Mouse (Mus musculus) MEL (cell line): ENCODE results near the gene Dock1. TPM values are rescaled to one million over a fixed set of nuclear protein-coding genes. Genes with fewer than 3 reads are reported as not detected.

Experiments used
- DNase-seq: peaks from one replicate; pipeline ENCODE4 v3.0.0; 2011; ENCODE audit warnings: low read depth, low spot score
- H3K27ac ChIP-seq: 2 replicates; pipeline ENCODE4 v1.5.1; 2012; ENCODE audit warnings: low read depth, mild to moderate bottlenecking, control low read depth, low read length, moderate library complexity; ENCODE audit not compliant: control insufficient read depth
- H3K27me3 ChIP-seq, 2 experiments: fragments of 150-350 bp in 1 of 2; sonication (generic) in 1 of 2; 2 replicates each; pipeline ENCODE4 v1.6.1; 2012; ENCODE audit warnings: low read length in 2 of 2, mild to moderate bottlenecking in 2 of 2, improper control_type of control experiment in 1 of 2, moderate library complexity in 1 of 2; ENCODE audit not compliant: insufficient read depth in 2 of 2, control insufficient read depth in 1 of 2
- H3K36me3 ChIP-seq, 2 experiments: 2 replicates each; pipeline ENCODE4 v1.6.1; 2012 to 2014; ENCODE audit warnings: low read length in 2 of 2, improper control_type of control experiment in 1 of 2, inconsistent platforms in 1 of 2, mild to moderate bottlenecking in 1 of 2; ENCODE audit not compliant: insufficient read depth in 2 of 2, control insufficient read depth in 1 of 2
- H3K4me1 ChIP-seq, 2 experiments: fragments of 150-350 bp in 1 of 2; sonication (generic) in 1 of 2; 2 replicates each; pipeline ENCODE4 v1.6.1; 2012; ENCODE audit warnings: low read length in 2 of 2, improper control_type of control experiment in 1 of 2, mild to moderate bottlenecking in 1 of 2; ENCODE audit not compliant: insufficient read depth in 2 of 2, control insufficient read depth in 1 of 2
- H3K4me3 ChIP-seq, 2 experiments: fragments of 150-350 bp in 1 of 2; sonication (generic) in 1 of 2; 2 replicates each; pipeline ENCODE4 v1.5.1; 2012; ENCODE audit warnings: low read depth in 2 of 2, low read length in 2 of 2, mild to moderate bottlenecking in 2 of 2, moderate library complexity in 2 of 2, control low read depth in 1 of 2, improper control_type of control experiment in 1 of 2; ENCODE audit not compliant: control insufficient read depth in 1 of 2, insufficient read depth in 1 of 2
- H3K79me2 ChIP-seq: 2 replicates; pipeline ENCODE4 v1.6.1; 2012; ENCODE audit warnings: mild to moderate bottlenecking, low read length, moderate library complexity; ENCODE audit not compliant: control insufficient read depth, poor library complexity, insufficient read depth
- H3K9ac ChIP-seq: 2 replicates; pipeline ENCODE4 v1.6.1; 2012; ENCODE audit warnings: low read depth, mild to moderate bottlenecking, control low read depth, low read length, moderate library complexity; ENCODE audit not compliant: control insufficient read depth, poor library complexity, severe bottlenecking
- H3K9me3 ChIP-seq: fragments of 150-350 bp; sonication (generic); replicated peaks from 2 replicates; pipeline ENCODE4 v1.6.1; 2012; ENCODE audit warnings: mild to moderate bottlenecking, low read length, improper control_type of control experiment, moderate library complexity; ENCODE audit not compliant: insufficient read depth
- BHLHE40 ChIP-seq: IDR thresholded peaks from 2 replicates; pipeline ENCODE4 v1.6.1; 2012; ENCODE audit warnings: low read depth, mild to moderate bottlenecking, inconsistent platforms, low read length, improper control_type of control experiment, borderline replicate concordance
- CHD1 ChIP-seq: IDR thresholded peaks from 2 replicates; pipeline ENCODE4 v1.6.1; 2012; ENCODE audit warnings: low read depth, mild to moderate bottlenecking, inconsistent platforms, low read length, improper control_type of control experiment
- CHD2 ChIP-seq: IDR thresholded peaks from 2 replicates; pipeline ENCODE4 v1.6.1; 2011; ENCODE audit warnings: low read length, improper control_type of control experiment
- ELF1 ChIP-seq: IDR thresholded peaks from 2 replicates; pipeline ENCODE4 v1.6.1; 2014; ENCODE audit warnings: low read depth, mild to moderate bottlenecking, inconsistent platforms, low read length, improper control_type of control experiment, moderate library complexity
- GABPA ChIP-seq: IDR thresholded peaks from 2 replicates; pipeline ENCODE4 v1.6.1; 2012; ENCODE audit warnings: low read depth, mild to moderate bottlenecking, inconsistent platforms, low read length, improper control_type of control experiment, moderate library complexity
- GATA1 ChIP-seq: IDR thresholded peaks from 2 replicates; pipeline ENCODE4 v1.6.1; 2011; ENCODE audit warnings: low read depth, low read length, improper control_type of control experiment
- HCFC1 ChIP-seq: IDR thresholded peaks from 2 replicates; pipeline ENCODE4 v1.6.1; 2012; ENCODE audit warnings: low read depth, mild to moderate bottlenecking, inconsistent platforms, low read length, improper control_type of control experiment, moderate library complexity
- JUND ChIP-seq: IDR thresholded peaks from 2 replicates; pipeline ENCODE4 v1.6.1; 2011; ENCODE audit warnings: low read depth, mild to moderate bottlenecking, improper control_type of control experiment, low read length
- MAFK ChIP-seq: IDR thresholded peaks from 2 replicates; pipeline ENCODE4 v1.6.1; 2011; ENCODE audit warnings: low read depth, mild to moderate bottlenecking, low read length, improper control_type of control experiment, borderline replicate concordance
- MAX ChIP-seq: IDR thresholded peaks from 2 replicates; pipeline ENCODE4 v1.6.1; 2011; ENCODE audit warnings: low read length, improper control_type of control experiment
- MEF2A ChIP-seq: IDR thresholded peaks from 2 replicates; pipeline ENCODE4 v1.6.1; 2014; ENCODE audit warnings: low read depth, mild to moderate bottlenecking, inconsistent platforms, low read length, improper control_type of control experiment; ENCODE audit not compliant: poor library complexity, insufficient replicate concordance, severe bottlenecking; ENCODE audit errors: extremely low read depth
- MYB ChIP-seq: IDR thresholded peaks from 2 replicates; pipeline ENCODE4 v1.6.1; 2011; ENCODE audit warnings: mild to moderate bottlenecking, low read depth, low read length, improper control_type of control experiment
- NELFE ChIP-seq: IDR thresholded peaks from 2 replicates; pipeline ENCODE4 v1.6.1; 2011; ENCODE audit warnings: low read depth, low read length, improper control_type of control experiment
- NRF1 ChIP-seq: IDR thresholded peaks from 2 replicates; pipeline ENCODE4 v1.6.1; 2014; ENCODE audit warnings: low read depth, mild to moderate bottlenecking, inconsistent platforms, low read length, improper control_type of control experiment, moderate library complexity; ENCODE audit not compliant: poor library complexity, insufficient read depth, severe bottlenecking
- RAD21 ChIP-seq: IDR thresholded peaks from 2 replicates; pipeline ENCODE4 v1.6.1; 2011; ENCODE audit warnings: mild to moderate bottlenecking, low read depth, low read length, improper control_type of control experiment
- TAL1 ChIP-seq: IDR thresholded peaks from 2 replicates; pipeline ENCODE4 v1.6.1; 2012; ENCODE audit warnings: mild to moderate bottlenecking, inconsistent platforms, low read length, moderate library complexity, mixed read lengths
- TBP ChIP-seq: IDR thresholded peaks from 2 replicates; pipeline ENCODE4 v1.8.0; 2011; ENCODE audit warnings: low read depth, low read length, improper control_type of control experiment
- TCF12 ChIP-seq: IDR thresholded peaks from 2 replicates; pipeline ENCODE4 v1.6.1; 2014; ENCODE audit warnings: low read depth, mild to moderate bottlenecking, inconsistent platforms, low read length, improper control_type of control experiment, moderate library complexity
- UBTF ChIP-seq: IDR thresholded peaks from 2 replicates; pipeline ENCODE4 v1.6.1; 2012; ENCODE audit warnings: low read depth, mild to moderate bottlenecking, inconsistent platforms, low read length, improper control_type of control experiment, moderate library complexity, borderline replicate concordance; ENCODE audit not compliant: insufficient read depth
- ZC3H11A ChIP-seq: IDR thresholded peaks from 2 replicates; pipeline ENCODE4 v1.6.1; 2012; ENCODE audit warnings: low read depth, mild to moderate bottlenecking, inconsistent platforms, low read length, improper control_type of control experiment
- ZKSCAN1 ChIP-seq: IDR thresholded peaks from 2 replicates; pipeline ENCODE4 v1.6.1; 2012; ENCODE audit warnings: low read depth, mild to moderate bottlenecking, inconsistent platforms, low read length, improper control_type of control experiment, moderate library complexity
- ZNF384 ChIP-seq: IDR thresholded peaks from 2 replicates; pipeline ENCODE4 v1.6.1; 2012; ENCODE audit warnings: low read depth, mild to moderate bottlenecking, inconsistent platforms, low read length, improper control_type of control experiment
- polyA plus RNA-seq, 2 experiments: library from polyadenylated mRNA; stranded (reverse) in 1 of 2; unstranded in 1 of 2; fragments of >175 nt in 1 of 2; fragments of >200 nt in 1 of 2; gene quantifications; 2 replicates each; pipeline versions ENCODE4 v1.2.1 to v1.2.4; 2012; ENCODE audit warnings: low replicate concordance in 2 of 2, low read depth in 1 of 2; ENCODE audit not compliant: insufficient read length in 2 of 2, insufficient read depth in 1 of 2, missing spikeins in 1 of 2
- total RNA-seq: library from RNA; depleted of rRNA; stranded (reverse); fragments of 300-350 nt; gene quantifications from 2 replicates; pipeline ENCODE4 v1.2.3, GENCODE M21; 2012

The Dock1 gene
- total and polyA plus RNA-seq, 3 experiments: not detected

DNA sequence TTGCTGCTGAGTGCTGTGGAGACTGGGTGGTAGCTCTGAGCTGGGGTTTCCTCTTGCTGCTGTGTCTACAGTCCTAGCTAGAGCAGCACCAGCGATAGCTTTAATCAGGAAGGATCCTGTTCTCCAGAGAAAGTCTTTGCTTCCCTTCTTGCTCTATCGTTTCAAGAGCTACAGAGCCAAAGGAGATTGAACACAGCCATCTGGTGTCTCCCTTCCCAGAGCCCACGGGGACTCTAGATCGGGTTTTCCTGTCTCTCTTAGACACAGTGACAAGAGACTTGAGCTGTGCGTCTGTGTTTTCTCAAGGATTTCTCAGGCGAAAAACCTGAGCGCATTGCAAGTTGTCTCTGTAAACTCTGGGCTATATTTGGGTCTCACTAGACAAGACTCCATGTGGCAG is 413.6 kb downstream of the Dock1 start:
- H3K4me3 ChIP-seq: no peak overlapping the region
- TF ChIP-seq CHD1: no peak
- no peak for TF ChIP-seq GABPA
- no peak for TF ChIP-seq TCF12
- TF ChIP-seq ZKSCAN1: no peak
- no peak for TF ChIP-seq ZNF384
- no peak for TF ChIP-seq BHLHE40
- no peak for TF ChIP-seq MEF2A
- no peak for TF ChIP-seq CHD2
- TF ChIP-seq ELF1: no peak
- no peak for TF ChIP-seq MAFK
- no peak for TF ChIP-seq NELFE
- TF ChIP-seq JUND: no peak
- TF ChIP-seq ZC3H11A: no peak
- no peak for TF ChIP-seq NRF1
- TF ChIP-seq UBTF: no peak
- no peak for TF ChIP-seq HCFC1
- TF ChIP-seq MYB: no peak
- H3K9me3 ChIP-seq: no peaks in the 10 kb centered on the region
- no peak overlapping the region for H3K27ac ChIP-seq
- H3K79me2 ChIP-seq: no peaks in the 10 kb centered on the region
- no peak for DNase-seq
- no peaks in the 10 kb centered on the region for H3K4me1 ChIP-seq
- H3K9ac ChIP-seq: no peak overlapping the region
- no peaks in the 10 kb centered on the region for H3K36me3 ChIP-seq
- H3K27me3 ChIP-seq: no peaks in the 10 kb centered on the region

DNA sequence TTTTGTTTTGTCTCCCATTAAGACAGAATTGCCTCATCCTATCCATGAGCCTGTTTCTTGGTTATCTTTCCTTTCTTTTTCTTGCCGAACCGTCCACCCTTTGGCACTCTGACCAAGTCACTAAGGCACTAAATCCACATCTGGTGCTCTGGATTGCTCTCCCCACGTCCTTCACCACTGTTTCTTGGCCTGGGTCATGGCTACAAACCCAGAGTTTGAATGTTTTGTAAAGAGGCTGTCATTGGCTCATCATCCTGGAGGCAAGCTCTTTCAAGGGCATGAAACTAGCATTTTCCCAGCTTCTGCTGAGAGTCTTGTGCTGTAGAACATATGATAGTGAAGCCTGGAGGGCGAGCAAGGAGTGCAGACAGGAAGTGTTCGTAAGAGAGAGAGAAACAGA is 416.1 kb downstream of the Dock1 start:
- Histone ChIP-seq H3K9ac (no peak overlapping the region), H3K4me3 (no peak overlapping the region), H3K27ac (no peak overlapping the region), H3K36me3 (no peaks in the 10 kb centered on the region), H3K79me2 (no peaks in the 10 kb centered on the region), H3K4me1 (no peaks in the 10 kb centered on the region), H3K27me3 (no peaks in the 10 kb centered on the region), H3K9me3 (no peaks in the 10 kb centered on the region)
- no peak for DNase-seq
- no peak for TF ChIP-seq MAX
- no peak for TF ChIP-seq UBTF
- no peak for TF ChIP-seq TAL1
- TF ChIP-seq BHLHE40: no peak
- no peak for TF ChIP-seq GATA1
- no peak for TF ChIP-seq RAD21
- no peak for TF ChIP-seq TBP
